Mouse (Mus musculus) kidney, embryonic 15.5 days (tissue): ENCODE measurements at regions not wholly inside any gene's neighbourhood (a gene's known extent, or its start where the extent isn't known, plus 50 kb on each side); places are given as distances from the start of the nearest gene placed in this dataset.

ENCODE experiments used
- ATAC-seq: fragments of 200-750 bp; cut with Nextera tagmentation; replicated peaks from 2 replicates; pipeline ENCODE4 v1.8.0; 2017; ENCODE audit warnings: moderate TSS enrichment; ENCODE audit not compliant: low FRiP score
- H3K27ac ChIP-seq: fragments of 300-500 bp; sonication (generic); 2 replicates; pipeline ENCODE4 v1.5.1; 2015; ENCODE audit warnings: mild to moderate bottlenecking, inconsistent platforms
- H3K27me3 ChIP-seq: fragments of 300-500 bp; sonication (generic); 2 replicates; pipeline ENCODE4 v1.6.1; 2015; ENCODE audit warnings: inconsistent platforms
- H3K36me3 ChIP-seq: fragments of 300-500 bp; sonication (generic); 2 replicates; pipeline ENCODE4 v1.6.1; 2015; ENCODE audit warnings: inconsistent platforms
- H3K4me1 ChIP-seq: fragments of 300-500 bp; sonication (generic); 2 replicates; pipeline ENCODE4 v1.6.1; 2015; ENCODE audit warnings: inconsistent platforms
- H3K4me2 ChIP-seq: fragments of 300-500 bp; sonication (generic); 2 replicates; pipeline ENCODE4 v1.6.1; 2015; ENCODE audit warnings: moderate library complexity, mild to moderate bottlenecking, inconsistent platforms
- H3K4me3 ChIP-seq: fragments of 300-500 bp; sonication (generic); replicated peaks from 2 replicates; pipeline ENCODE4 v1.5.1; 2015; ENCODE audit warnings: mild to moderate bottlenecking, inconsistent platforms
- H3K9ac ChIP-seq: fragments of 300-500 bp; sonication (generic); 2 replicates; pipeline ENCODE4 v1.6.1; 2015; ENCODE audit warnings: mild to moderate bottlenecking, inconsistent platforms
- H3K9me3 ChIP-seq: fragments of 300-500 bp; sonication (generic); replicated peaks from 2 replicates; pipeline ENCODE4 v1.6.1; 2016; ENCODE audit warnings: inconsistent platforms
- WGBS: fragments of 180-500 bp; shearing (Covaris S2); methylation state at CpG from one replicate; pipeline ENCODE4 v1.1.7; 2015; ENCODE audit warnings: mixed read lengths; 5-methylcytosine and 5-hydroxymethylcytosine counted together

GRCm38 (mm10) chr13:40652916-40653315 is 85.3 kb downstream of the Tfap2a start:
- ATAC-seq = no peak
- no peaks in the 10 kb centered on the region for H3K27me3 ChIP-seq
- no peaks in the 10 kb centered on the region for H3K36me3 ChIP-seq
- no peak overlapping the region for H3K4me3 ChIP-seq
- H3K27ac ChIP-seq = no peak overlapping the region
- no peak overlapping the region for H3K9ac ChIP-seq
- 51% methylated on average over 3 of the region's 3 CpGs for WGBS
- peaks cover 19% of the 10 kb centered on the region for H3K4me1 ChIP-seq
- H3K4me2 ChIP-seq = no peak overlapping the region
- no peaks in the 10 kb centered on the region for H3K9me3 ChIP-seq

- no peaks in the 10 kb centered on the region for H3K27me3 ChIP-seq
- H3K36me3 ChIP-seq = no peaks in the 10 kb centered on the region
- WGBS = 53% methylated on average over 16 of the region's 16 CpGs
- H3K9me3 ChIP-seq = no peaks in the 10 kb centered on the region
- 0 out of 2 replicates have a peak overlapping the region, but pooled peaks have one; percentile 19 for H3K4me2 ChIP-seq
- H3K4me1 ChIP-seq = peaks cover 18% of the 10 kb centered on the region
- no peak overlapping the region for H3K27ac ChIP-seq
- no peak overlapping the region for H3K9ac ChIP-seq
- no peak for ATAC-seq
- no peak overlapping the region for H3K4me3 ChIP-seq
Observed at GRCm38 (mm10) chr13:40651056-40651455, 87.1 kb downstream of the Tfap2a start.

- H3K9ac ChIP-seq = no peak overlapping the region
Observed at GRCm38 (mm10) chr13:40650036-40650709, 88.0 kb downstream of the Tfap2a start.

GRCm38 (mm10) chr13:40649096-40650035 is 88.8 kb downstream of the Tfap2a start:
- no peak overlapping the region for H3K4me3 ChIP-seq
- no peak for ATAC-seq
- H3K9me3 ChIP-seq = no peaks in the 10 kb centered on the region
- WGBS = 33% methylated on average over 10 of the region's 10 CpGs
- H3K36me3 ChIP-seq = no peaks in the 10 kb centered on the region
- no peaks in the 10 kb centered on the region for H3K27me3 ChIP-seq
- H3K9ac ChIP-seq = no peak overlapping the region
- H3K4me1 ChIP-seq = peaks cover 19% of the 10 kb centered on the region
- H3K27ac ChIP-seq = peak overlapping the region; percentile 41; the same call in 1 of the 2 replicates
- peak overlapping the region; percentile 44 for H3K4me2 ChIP-seq

More at GRCm38 (mm10) chr13:40650036-40650709, 88.0 kb downstream of the Tfap2a start:
- H3K27me3 ChIP-seq = no peaks in the 10 kb centered on the region
- no peaks in the 10 kb centered on the region for H3K36me3 ChIP-seq
- no peak for ATAC-seq
- peak overlapping the region; percentile 44 for H3K4me2 ChIP-seq
- H3K4me3 ChIP-seq = no peak overlapping the region
- H3K4me1 ChIP-seq = peaks cover 19% of the 10 kb centered on the region
- H3K9me3 ChIP-seq = no peaks in the 10 kb centered on the region
- 31% methylated on average over 10 of the region's 10 CpGs for WGBS
- H3K27ac ChIP-seq = peak overlapping the region; percentile 41; the same call in 1 of the 2 replicates

- no peak overlapping the region for H3K27ac ChIP-seq
- peaks cover 18% of the 10 kb centered on the region for H3K4me1 ChIP-seq
- H3K9me3 ChIP-seq = no peaks in the 10 kb centered on the region
- no peak overlapping the region for H3K9ac ChIP-seq
- ATAC-seq = no peak
- H3K4me3 ChIP-seq = no peak overlapping the region
- 69% methylated on average over 10 of the region's 10 CpGs for WGBS
- no peaks in the 10 kb centered on the region for H3K27me3 ChIP-seq
- no peaks in the 10 kb centered on the region for H3K36me3 ChIP-seq
- H3K4me2 ChIP-seq = no peak overlapping the region
Observed at GRCm38 (mm10) chr13:40646131-40646530, 92.0 kb downstream of the Tfap2a start.

- peaks cover 14% of the 10 kb centered on the region for H3K4me1 ChIP-seq
- H3K9ac ChIP-seq = no peak overlapping the region
- no peaks in the 10 kb centered on the region for H3K9me3 ChIP-seq
- ATAC-seq = no peak
- H3K27me3 ChIP-seq = no peaks in the 10 kb centered on the region
- no peaks in the 10 kb centered on the region for H3K36me3 ChIP-seq
- no peak overlapping the region for H3K4me3 ChIP-seq
- 63% methylated on average over 3 of the region's 3 CpGs for WGBS
- H3K4me2 ChIP-seq = no peak overlapping the region
- no peak overlapping the region for H3K27ac ChIP-seq
Observed at GRCm38 (mm10) chr13:40645646-40646045, 92.5 kb downstream of the Tfap2a start.

- 59% methylated on average over 6 of the region's 6 CpGs for WGBS
- Histone ChIP-seq H3K9ac (no peak overlapping the region), H3K36me3 (no peaks in the 10 kb centered on the region), H3K27me3 (no peaks in the 10 kb centered on the region), H3K4me3 (no peak overlapping the region), H3K27ac (no peak overlapping the region), H3K9me3 (no peaks in the 10 kb centered on the region), H3K4me2 (no peak overlapping the region), H3K4me1 (peaks cover 3% of the 10 kb centered on the region; the same call in 1 of the 2 replicates)
- no peak for ATAC-seq
Observed at GRCm38 (mm10) chr13:40642931-40643330, 95.2 kb downstream of the Tfap2a start.

GRCm38 (mm10) chr13:40637269-40637668 is 100.9 kb downstream of the Tfap2a start:
- Histone ChIP-seq H3K4me1 (no peaks in the 10 kb centered on the region), H3K9me3 (no peaks in the 10 kb centered on the region), H3K4me2 (no peak overlapping the region), H3K36me3 (no peaks in the 10 kb centered on the region), H3K9ac (no peak overlapping the region), H3K27ac (no peak overlapping the region), H3K27me3 (no peaks in the 10 kb centered on the region), H3K4me3 (no peak overlapping the region)
- ATAC-seq = no peak
- 85% methylated on average over 6 of the region's 6 CpGs for WGBS

- no peak overlapping the region for H3K4me2 ChIP-seq
- H3K27me3 ChIP-seq = no peaks in the 10 kb centered on the region
- H3K27ac ChIP-seq = no peak overlapping the region
- ATAC-seq = no peak
- H3K4me1 ChIP-seq = no peaks in the 10 kb centered on the region
- no peak overlapping the region for H3K4me3 ChIP-seq
- H3K36me3 ChIP-seq = no peaks in the 10 kb centered on the region
- WGBS = 95% methylated on average over 20 of the region's 20 CpGs
- no peak overlapping the region for H3K9ac ChIP-seq
- no peaks in the 10 kb centered on the region for H3K9me3 ChIP-seq
Observed at GRCm38 (mm10) chr13:40617881-40618280, 120.3 kb downstream of the Tfap2a start.

- Histone ChIP-seq H3K27ac (no peak overlapping the region), H3K9me3 (no peaks in the 10 kb centered on the region), H3K27me3 (no peaks in the 10 kb centered on the region), H3K36me3 (no peaks in the 10 kb centered on the region), H3K4me3 (no peak overlapping the region), H3K9ac (no peak overlapping the region), H3K4me2 (no peak overlapping the region), H3K4me1 (peaks cover 12% of the 10 kb centered on the region)
- ATAC-seq = no peak
- WGBS = 83% methylated on average over 4 of the region's 4 CpGs
Observed at GRCm38 (mm10) chr13:40608526-40608925, 129.7 kb downstream of the Tfap2a start.

GRCm38 (mm10) chr13:40606405-40607271 is 131.5 kb downstream of the Tfap2a start:
- H3K9me3 ChIP-seq = no peaks in the 10 kb centered on the region
- peak overlapping the region; percentile 61 for H3K4me2 ChIP-seq
- 30% methylated on average over 25 of the region's 25 CpGs for WGBS
- no peak overlapping the region; the same call in 1 of the 2 replicates for H3K9ac ChIP-seq
- H3K36me3 ChIP-seq = no peaks in the 10 kb centered on the region
- no peaks in the 10 kb centered on the region for H3K27me3 ChIP-seq
- peaks cover 12% of the 10 kb centered on the region for H3K4me1 ChIP-seq
- no peak overlapping the region for H3K27ac ChIP-seq
- H3K4me3 ChIP-seq = peak overlapping the region; percentile 34
- ATAC-seq = peak; percentile 89
